Mouse (Mus musculus) lung, embryonic 14.5 days (tissue): ENCODE data around the gene Ntrk3. TPM values are rescaled to one million over a fixed set of nuclear protein-coding genes. Genes with fewer than 3 reads are reported as not detected.

ENCODE experiments used
- ATAC-seq: fragments of 200-750 bp; cut with Nextera tagmentation; 2 replicates; pipeline ENCODE4 v1.8.0; 2017; ENCODE audit warnings: mild to moderate bottlenecking, moderate TSS enrichment, moderate library complexity; ENCODE audit not compliant: insufficient read depth
- DNase-seq: peaks from one replicate; pipeline ENCODE4 v3.0.0-alpha.2; 2015
- H3K27ac ChIP-seq: fragments of 300-500 bp; sonication (generic); 2 replicates; pipeline ENCODE4 v1.5.1; 2014; ENCODE audit warnings: low read depth, mild to moderate bottlenecking, moderate library complexity
- H3K27me3 ChIP-seq: fragments of 300-500 bp; sonication (generic); 2 replicates; pipeline ENCODE4 v1.6.1; 2014; ENCODE audit warnings: low read length, control low read depth; ENCODE audit not compliant: insufficient read depth
- H3K36me3 ChIP-seq: fragments of 300-500 bp; sonication (generic); 2 replicates; pipeline ENCODE4 v1.6.1; 2014; ENCODE audit warnings: control low read depth; ENCODE audit not compliant: insufficient read depth
- H3K4me1 ChIP-seq: fragments of 300-500 bp; sonication (generic); 2 replicates; pipeline ENCODE4 v1.6.1; 2014; ENCODE audit warnings: antibody characterized with exemption, control low read depth; ENCODE audit not compliant: insufficient read depth
- H3K4me2 ChIP-seq: fragments of 300-500 bp; sonication (generic); 2 replicates; pipeline ENCODE4 v1.6.1; 2014; ENCODE audit warnings: mild to moderate bottlenecking
- H3K4me3 ChIP-seq: fragments of 300-500 bp; sonication (generic); 2 replicates; pipeline ENCODE4 v1.5.1; 2014; ENCODE audit warnings: low read depth, low read length
- H3K9ac ChIP-seq: fragments of 300-500 bp; sonication (generic); 2 replicates; pipeline ENCODE4 v1.6.1; 2014
- H3K9me3 ChIP-seq: fragments of 300-500 bp; sonication (generic); 2 replicates; pipeline ENCODE4 v1.6.1; 2016; ENCODE audit warnings: low read depth, low read length, control low read depth
- CTCF ChIP-seq: IDR thresholded peaks from 2 replicates; pipeline ENCODE4 v1.5.1; 2016; ENCODE audit warnings: antibody characterized with exemption, low read depth
- WGBS: fragments of 180-500 bp; shearing (Covaris S2); extraction: QIAGEN DNeasy Blood & Tissue Kit; methylation state at CpG from one replicate; pipeline ENCODE4 v1.1.7; 2014; 5-methylcytosine and 5-hydroxymethylcytosine counted together
- polyA plus RNA-seq: library from polyadenylated mRNA; unstranded; fragments of >200 nt; fragmentation: Nextera tagmentation; extraction: Ambion mirVana; gene quantifications from 2 replicates; pipeline ENCODE4 v1.2.1, GENCODE M21; 2014

The Ntrk3 gene
- polyA plus RNA-seq, 1 experiment from 2014 or later = 0.36 TPM

DNA sequence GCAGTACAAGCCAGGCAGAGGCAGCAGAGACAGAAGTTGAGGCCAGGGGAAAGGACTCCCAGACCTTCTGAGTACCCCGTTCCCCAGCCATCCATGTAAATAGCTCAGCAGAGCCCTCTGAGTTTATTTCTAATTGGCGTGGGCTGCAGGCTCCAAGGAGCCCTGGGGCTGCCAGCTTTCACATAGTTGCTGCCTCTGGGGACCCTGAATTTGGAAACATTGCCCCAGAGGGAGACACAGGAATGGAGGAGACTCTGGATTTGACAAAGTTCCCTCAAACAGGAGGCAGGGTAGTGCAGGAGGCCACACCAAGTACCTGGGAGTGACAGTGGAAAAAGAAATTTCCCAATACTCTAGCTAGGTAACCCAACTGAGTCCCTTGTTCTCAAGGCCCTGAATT is 166.6 kb downstream of the Ntrk3 start:
- no peaks in the 10 kb centered on the region for H3K9me3 ChIP-seq
- no peak for ATAC-seq
- WGBS = 62% methylated on average over 2 of the region's 2 CpGs
- no peak overlapping the region for H3K4me3 ChIP-seq
- H3K36me3 ChIP-seq = no peaks in the 10 kb centered on the region
- TF ChIP-seq CTCF = no peak
- 0 out of 2 replicates have a peak, but pooled peaks cover 4% of the 10 kb centered on the region for H3K4me1 ChIP-seq
- no peak overlapping the region for H3K9ac ChIP-seq
- H3K27ac ChIP-seq = no peak overlapping the region
- DNase-seq = no peak
- H3K27me3 ChIP-seq = peaks cover 14% of the 10 kb centered on the region
- H3K4me2 ChIP-seq = no peak overlapping the region

DNA sequence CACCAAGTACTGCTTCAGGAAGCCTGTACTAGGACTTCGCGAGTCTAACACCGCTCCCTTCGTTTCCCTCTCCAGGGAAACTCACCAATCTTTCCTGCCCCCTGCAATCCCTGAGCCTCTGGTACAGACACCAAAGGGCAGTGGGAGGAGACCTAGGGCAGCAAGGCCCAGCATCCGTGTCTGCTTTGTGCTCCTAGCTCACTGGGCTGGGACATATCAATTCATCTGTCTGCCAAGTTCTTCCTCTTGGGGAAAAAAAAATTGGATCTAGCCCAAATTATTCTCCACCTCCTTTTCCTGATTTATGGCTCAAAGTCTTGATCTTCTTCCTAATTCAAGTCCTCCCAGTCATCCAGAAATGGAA is 168.6 kb downstream of the Ntrk3 start:
- Histone ChIP-seq H3K27me3 (no peaks in the 10 kb centered on the region), H3K4me1 (0 out of 2 replicates have a peak, but pooled peaks cover 4% of the 10 kb centered on the region), H3K4me3 (no peak overlapping the region), H3K9me3 (no peaks in the 10 kb centered on the region), H3K9ac (no peak overlapping the region), H3K36me3 (no peaks in the 10 kb centered on the region), H3K27ac (no peak overlapping the region), H3K4me2 (peak overlapping the region; percentile 45)
- WGBS = 11% methylated on average over 5 of the region's 5 CpGs
- ATAC-seq (no peak), DNase-seq (peak; percentile 7)
- TF ChIP-seq CTCF = no peak

DNA sequence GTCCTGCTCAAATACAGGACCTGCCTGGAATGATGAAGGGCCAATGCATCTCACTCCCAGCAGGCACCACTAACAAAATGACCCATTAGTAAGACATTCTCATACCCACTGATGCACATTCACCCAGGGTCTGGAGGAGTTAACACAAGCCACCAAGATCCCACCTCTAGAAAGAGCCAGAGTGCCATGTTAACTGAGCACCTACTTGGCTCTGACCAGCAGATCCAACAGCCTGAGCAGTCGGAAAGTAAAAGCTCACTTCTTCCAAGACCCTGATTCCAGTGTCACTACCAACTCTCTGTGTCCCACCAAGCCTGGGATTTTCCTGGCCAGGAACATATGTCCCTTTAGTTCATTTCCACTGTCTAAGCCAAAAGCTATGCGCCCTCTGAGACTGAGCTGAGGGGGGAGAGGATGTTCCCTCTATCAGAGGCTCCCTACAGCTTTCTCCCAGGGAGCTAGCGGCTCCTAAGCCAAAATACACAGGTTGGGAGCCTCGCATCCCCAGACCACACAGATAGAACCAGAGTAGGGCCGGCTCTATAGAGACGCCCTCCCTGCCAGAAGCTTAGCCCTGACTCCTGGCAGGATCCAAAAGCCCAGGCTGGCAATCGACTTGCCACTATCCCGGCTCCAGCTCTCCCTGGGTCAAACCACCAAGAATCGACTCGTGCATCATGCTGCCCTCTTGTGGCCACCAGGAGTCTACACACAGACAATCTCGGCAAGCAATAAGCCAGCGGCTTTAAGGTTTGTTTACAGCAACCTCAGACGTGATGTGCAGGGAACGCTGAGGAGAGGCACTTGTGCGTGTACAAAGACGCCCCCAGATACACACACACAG is 169.2 kb downstream of the Ntrk3 start:
- ATAC-seq = peak; percentile 77
- no peak overlapping the region for H3K4me3 ChIP-seq

GRCm38 (mm10) chr7:78566617-78567016 is 171.2 kb downstream of the Ntrk3 start:
- DNase-seq (peak; percentile 67), ATAC-seq (no peak)
- no peak overlapping the region for H3K4me3 ChIP-seq
- H3K27me3 ChIP-seq = no peaks in the 10 kb centered on the region
- no peak overlapping the region for H3K9ac ChIP-seq
- no peaks in the 10 kb centered on the region for H3K36me3 ChIP-seq
- no peaks in the 10 kb centered on the region for H3K9me3 ChIP-seq
- 0 out of 2 replicates have a peak, but pooled peaks cover 4% of the 10 kb centered on the region for H3K4me1 ChIP-seq
- H3K27ac ChIP-seq = no peak overlapping the region
- H3K4me2 ChIP-seq = no peak overlapping the region
- 48% methylated on average over 3 of the region's 3 CpGs for WGBS
- TF ChIP-seq CTCF = peak; percentile 73

More for the DNA sequence above, 169.2 kb downstream of the Ntrk3 start:
- H3K27me3 ChIP-seq = no peaks in the 10 kb centered on the region
- 0 out of 2 replicates have a peak, but pooled peaks cover 4% of the 10 kb centered on the region for H3K4me1 ChIP-seq
- WGBS = 15% methylated on average over 16 of the region's 16 CpGs
- peak; percentile 84 for DNase-seq
- no peaks in the 10 kb centered on the region for H3K36me3 ChIP-seq
- H3K9ac ChIP-seq = no peak overlapping the region
- peak; percentile 88 for TF ChIP-seq CTCF
- H3K27ac ChIP-seq = no peak overlapping the region
- peak overlapping the region; percentile 45 for H3K4me2 ChIP-seq
- H3K9me3 ChIP-seq = no peaks in the 10 kb centered on the region

DNA sequence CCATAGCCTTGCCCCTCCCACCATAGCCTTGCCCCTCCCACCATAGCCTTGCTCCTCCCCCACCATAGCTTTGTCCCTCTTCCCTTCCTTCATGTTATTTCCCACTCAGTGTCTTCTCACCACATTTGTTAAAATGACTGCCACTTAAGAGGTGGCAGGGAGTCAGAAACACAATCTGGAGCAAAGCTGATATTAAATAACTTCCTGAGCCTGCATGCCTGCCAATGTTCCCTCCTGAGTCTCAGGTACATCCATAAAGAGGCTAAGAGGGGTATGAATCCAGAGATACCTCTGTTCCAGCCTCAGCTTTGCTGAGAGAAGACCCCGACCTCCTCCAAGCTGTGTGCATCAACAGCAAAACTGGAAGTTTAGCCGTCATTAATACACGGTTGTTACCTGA is 172.4 kb downstream of the Ntrk3 start:
- no peaks in the 10 kb centered on the region for H3K9me3 ChIP-seq
- H3K27ac ChIP-seq = no peak overlapping the region
- no peak overlapping the region for H3K9ac ChIP-seq
- H3K27me3 ChIP-seq = no peaks in the 10 kb centered on the region
- 89% methylated on average over 3 of the region's 3 CpGs for WGBS
- 0 out of 2 replicates have a peak, but pooled peaks cover 4% of the 10 kb centered on the region for H3K4me1 ChIP-seq
- no peak for DNase-seq
- H3K36me3 ChIP-seq = no peaks in the 10 kb centered on the region
- ATAC-seq = no peak
- no peak overlapping the region for H3K4me2 ChIP-seq
- H3K4me3 ChIP-seq = no peak overlapping the region
- no peak for TF ChIP-seq CTCF

DNA sequence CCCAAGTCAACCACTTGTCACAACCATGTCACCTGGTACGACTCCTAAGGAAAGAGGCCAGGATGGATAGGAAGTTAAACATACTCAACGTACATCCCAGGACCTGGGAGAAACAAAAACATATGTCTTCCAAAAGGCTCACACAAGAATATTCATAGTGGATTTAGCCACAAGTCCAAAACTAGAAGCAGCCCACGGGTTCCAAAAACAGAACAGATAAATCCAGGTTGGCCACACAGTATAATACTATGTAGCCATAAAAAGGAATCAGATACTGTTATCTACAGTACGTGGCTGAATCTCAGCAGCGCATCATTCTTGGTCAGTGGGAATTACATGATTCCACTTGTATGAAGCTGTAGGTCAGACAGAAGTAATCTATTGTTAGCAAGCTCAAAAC is 179.3 kb downstream of the Ntrk3 start:
- ATAC-seq (no peak), DNase-seq (no peak)
- Histone ChIP-seq H3K4me1 (no peaks in the 10 kb centered on the region), H3K9me3 (no peaks in the 10 kb centered on the region), H3K36me3 (no peaks in the 10 kb centered on the region), H3K27me3 (no peaks in the 10 kb centered on the region), H3K4me3 (no peak overlapping the region), H3K4me2 (no peak overlapping the region), H3K9ac (no peak overlapping the region), H3K27ac (no peak overlapping the region)
- no peak for TF ChIP-seq CTCF
- 80% methylated on average over 5 of the region's 5 CpGs for WGBS

DNA sequence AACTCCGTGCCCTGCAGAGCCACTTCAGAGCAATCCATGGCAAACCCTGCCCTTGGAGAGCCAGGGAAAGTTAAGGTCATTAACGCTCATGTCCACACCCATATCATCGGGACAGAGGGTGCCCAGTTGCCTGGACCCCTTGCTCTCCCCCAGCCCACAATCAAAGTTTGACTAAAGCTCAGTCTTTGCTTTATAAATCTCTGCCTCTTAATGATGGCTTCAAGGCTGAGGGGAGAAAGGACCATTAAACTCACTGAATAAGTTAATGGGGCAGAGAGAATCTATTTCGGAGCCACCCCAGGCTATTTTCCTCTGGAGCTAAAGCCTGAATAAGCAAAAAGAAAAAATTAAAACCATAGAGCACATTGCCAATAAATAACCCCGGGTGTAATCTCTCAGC is 182.3 kb downstream of the Ntrk3 start:
- no peak for TF ChIP-seq CTCF
- no peaks in the 10 kb centered on the region for H3K27me3 ChIP-seq
- H3K9ac ChIP-seq = no peak overlapping the region
- DNase-seq (no peak), ATAC-seq (no peak)
- no peak overlapping the region for H3K4me3 ChIP-seq
- no peak overlapping the region for H3K4me2 ChIP-seq
- no peaks in the 10 kb centered on the region for H3K9me3 ChIP-seq
- H3K36me3 ChIP-seq = no peaks in the 10 kb centered on the region
- H3K4me1 ChIP-seq = no peaks in the 10 kb centered on the region
- H3K27ac ChIP-seq = no peak overlapping the region
- 85% methylated on average over 5 of the region's 5 CpGs for WGBS
